Mouse (Mus musculus): ENCODE results near the gene Sox5. TPM values are rescaled to one million over a fixed set of nuclear protein-coding genes. Genes with fewer than 3 reads are reported as not detected.

The Sox5 gene
- total RNA-seq (2022), result 10 to 100 TPM; 11.7 to 35.6 (median 21.6) TPM

- peak; percentile 43 for DNase-seq
Observed at GRCm38 (mm10) chr6:144781431-144782030, at the start of gene Sox5. Sox5 (minus strand) TSS chr6:144781977.

- DNase-seq, result no peak
Observed at GRCm38 (mm10) chr6:144825018-144825602, 43.3 kb upstream of the Sox5 start.

- no peak for DNase-seq
Observed at GRCm38 (mm10) chr6:144824153-144824552, 42.4 kb upstream of the Sox5 start.

GRCm38 (mm10) chr6:144822594-144822993 is 40.8 kb upstream of the Sox5 start:
- DNase-seq, result no peak

GRCm38 (mm10) chr6:144821019-144821418 is 39.2 kb upstream of the Sox5 start:
- no peak for DNase-seq

GRCm38 (mm10) chr6:144818016-144818415 is 36.2 kb upstream of the Sox5 start:
- no peak for DNase-seq

- DNase-seq, result no peak
Observed at GRCm38 (mm10) chr6:144817329-144817932, 35.7 kb upstream of the Sox5 start.

- DNase-seq, result no peak
Observed at GRCm38 (mm10) chr6:144815542-144815941, 33.8 kb upstream of the Sox5 start.

GRCm38 (mm10) chr6:144814931-144815364 is 33.2 kb upstream of the Sox5 start:
- DNase-seq, result peak; percentile 12

- DNase-seq, result no peak
Observed at GRCm38 (mm10) chr6:144804321-144804720, 22.5 kb upstream of the Sox5 start.

GRCm38 (mm10) chr6:144803063-144803462 is 21.3 kb upstream of the Sox5 start:
- no peak for DNase-seq

GRCm38 (mm10) chr6:144794356-144794755 is 12.6 kb upstream of the Sox5 start:
- no peak for DNase-seq

GRCm38 (mm10) chr6:144792871-144793270 is 11.1 kb upstream of the Sox5 start:
- DNase-seq, result no peak

- no peak for DNase-seq
Observed at GRCm38 (mm10) chr6:144783295-144783694, 1.5 kb upstream of the Sox5 start.

- DNase-seq, result no peak
Observed at GRCm38 (mm10) chr6:144782866-144783265, 1.1 kb upstream of the Sox5 start.

- DNase-seq, result no peak
Observed at GRCm38 (mm10) chr6:144782031-144782857, 467 bp upstream of the Sox5 start.

- DNase-seq, result no peak
Observed at GRCm38 (mm10) chr6:144780608-144781285, 1.0 kb downstream of the Sox5 start.

- DNase-seq, result no peak
Observed at GRCm38 (mm10) chr6:144779945-144780607, 1.7 kb downstream of the Sox5 start.

- DNase-seq, result peak; percentile 43
Observed at GRCm38 (mm10) chr6:144777356-144778035, 4.3 kb downstream of the Sox5 start.

- DNase-seq, result no peak
Observed at GRCm38 (mm10) chr6:144773736-144774135, 8.0 kb downstream of the Sox5 start.

- peak; percentile 62 for DNase-seq
Observed at GRCm38 (mm10) chr6:144772985-144773384, 8.8 kb downstream of the Sox5 start.
